Mouse (Mus musculus): ENCODE measurements around the gene Zcchc14.

Zcchc14 gene

DNA sequence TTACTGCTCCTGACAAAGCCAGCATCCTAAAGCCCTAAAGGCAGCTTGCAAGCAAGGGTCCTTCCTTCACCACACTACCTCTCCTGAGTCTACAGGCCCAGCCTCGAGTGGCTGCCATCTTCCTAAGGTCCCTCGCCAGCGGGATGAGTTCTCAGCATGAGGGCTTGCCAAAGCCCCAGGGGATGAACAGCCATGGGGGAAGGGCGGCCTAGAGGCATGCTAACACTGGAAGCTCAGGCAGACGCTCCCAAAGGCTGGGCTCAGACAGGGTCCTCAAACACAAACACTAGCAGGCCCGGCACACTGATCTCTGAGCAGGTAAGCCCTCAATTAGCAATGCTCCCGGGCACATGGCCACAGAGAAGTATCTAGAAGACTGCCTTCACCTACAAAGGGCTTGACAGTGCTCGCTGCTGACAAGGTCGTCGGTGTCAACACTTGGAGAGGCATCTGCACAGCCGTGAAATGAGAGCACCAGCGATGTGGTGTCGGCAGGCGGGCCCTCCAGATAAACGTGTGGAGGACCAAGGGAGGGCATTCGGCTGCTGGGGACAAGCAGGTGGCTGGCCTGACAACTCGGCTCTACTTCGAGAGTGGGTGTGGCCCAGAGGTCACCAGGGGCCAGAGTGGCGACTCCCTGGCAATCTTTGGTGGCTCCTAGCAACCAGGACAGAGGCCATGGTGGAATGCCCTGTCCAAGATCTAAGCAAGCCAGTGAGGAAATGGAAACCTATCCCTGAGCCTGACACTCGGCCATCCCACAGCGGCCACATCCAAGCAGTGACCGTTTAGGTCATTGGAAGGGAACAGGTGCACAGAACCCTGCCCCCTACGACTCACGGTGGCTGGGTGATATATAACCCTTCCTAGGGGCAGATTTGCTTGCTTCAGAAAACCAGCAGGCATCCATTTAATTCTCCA, 101.4 kb downstream of the Zcchc14 start:
- DNase-seq (ENCODE audit: low spot score): no peak

DNA sequence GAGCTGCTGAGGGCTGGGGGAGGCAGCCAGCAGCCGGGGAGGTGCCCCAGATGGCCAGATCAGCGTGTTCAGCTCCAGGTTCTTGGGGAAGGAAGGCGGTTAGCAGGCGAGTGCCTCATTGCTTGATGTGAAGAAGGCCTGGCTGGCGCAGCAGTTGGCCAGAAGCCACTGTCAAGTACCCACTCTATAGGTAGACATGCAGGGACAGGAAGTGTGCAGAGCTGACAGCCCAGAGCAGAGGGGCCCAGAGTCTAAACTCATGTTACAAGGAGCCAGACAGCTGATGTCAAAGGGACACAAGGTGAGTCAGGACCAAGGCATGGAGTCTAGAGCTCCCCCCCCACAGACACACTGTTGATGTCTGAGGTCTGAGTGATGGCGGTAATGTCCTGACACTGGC, 102.6 kb downstream of the Zcchc14 start:
- DNase-seq (ENCODE audit: low spot score): no peak

Data from ovary, postnatal 10 days (tissue).